ENCODE assay signal across 19 mouse cellular contexts in genomic region chr14:110679741-110680140, GRCm38 (mm10).
DNase-seq lines count a peak whose midpoint lies in the region; ATAC-seq and TF ChIP-seq lines count a peak whose summit lies in the region.
"Had no signal": no experiment of that assay in that cellular context is flagged by ENCODE, and none has a peak within 500 bp of the region (broad histone marks: within the 10 kb centered on the region; RNA-seq: fewer than 3 reads in every experiment).

No protein-coding gene starts in this region.

- no peak overlapping the region for H3K4me2 ChIP-seq in intestine, embryonic 15.5 days (replicated peaks)
- no peak overlapping the region for H3K4me2 ChIP-seq in intestine, postnatal 0 days (replicated peaks; ENCODE audit: low read depth)
- H3K4me2 ChIP-seq in intestine, embryonic 16.5 days (ENCODE audit: low read depth, low read length) = no peak overlapping the region

- no peak overlapping the region for H3K27ac ChIP-seq in intestine, embryonic 15.5 days
- H3K27ac ChIP-seq in intestine, postnatal 0 days (ENCODE audit: low read depth, low read length) = no peak overlapping the region
- no peak overlapping the region for H3K27ac ChIP-seq in intestine, embryonic 16.5 days (ENCODE audit: low read length)

- H3K4me1 ChIP-seq in intestine, embryonic 15.5 days (replicated peaks) = no peaks in the 10 kb centered on the region
- no peaks in the 10 kb centered on the region for H3K4me1 ChIP-seq in intestine, postnatal 0 days (replicated peaks; ENCODE audit: control insufficient read depth, insufficient read depth, low read length)
- H3K4me1 ChIP-seq in intestine, embryonic 16.5 days (ENCODE audit: control insufficient read depth, insufficient read depth, low read length) = no peaks in the 10 kb centered on the region

- no peaks in the 10 kb centered on the region for H3K27me3 ChIP-seq in intestine, embryonic 15.5 days (replicated peaks)
- H3K27me3 ChIP-seq in intestine, postnatal 0 days (replicated peaks; ENCODE audit: control insufficient read depth, insufficient read depth, low read length) = no peaks in the 10 kb centered on the region
- no peaks in the 10 kb centered on the region for H3K27me3 ChIP-seq in intestine, embryonic 16.5 days (replicated peaks; ENCODE audit: control insufficient read depth, insufficient read depth, low read length)
- H3K27me3 ChIP-seq: CH12.LX, Patski had no signal

- peak; percentile 74; the same call in 1 of the 2 replicates for ATAC-seq in intestine, embryonic 15.5 days
- ATAC-seq in intestine, postnatal 0 days = no peak
- peak; percentile 70 for ATAC-seq in intestine, embryonic 16.5 days
- ATAC-seq: activated CD4-positive, CD25-positive, alpha-beta regulatory T cell, adult 4 months; CD4-positive, CD25-positive, alpha-beta regulatory T cell, adult 4 months; Patski had no signal

- H3K36me3 ChIP-seq in intestine, embryonic 15.5 days = no peaks in the 10 kb centered on the region
- no peaks in the 10 kb centered on the region for H3K36me3 ChIP-seq in intestine, postnatal 0 days (ENCODE audit: control insufficient read depth, insufficient read depth)
- H3K36me3 ChIP-seq in intestine, embryonic 16.5 days (ENCODE audit: control insufficient read depth, insufficient read depth, low read length) = no peaks in the 10 kb centered on the region
- H3K36me3 ChIP-seq: G1E had no signal

- no peak overlapping the region for H3K9ac ChIP-seq in intestine, embryonic 15.5 days
- H3K9ac ChIP-seq in intestine, postnatal 0 days (ENCODE audit: low read depth, low read length) = no peak overlapping the region
- H3K9ac ChIP-seq in intestine, embryonic 16.5 days (ENCODE audit: low read depth, low read length) = no peak overlapping the region

- WGBS in intestine, embryonic 15.5 days = 41% methylated on average over 1 of the region's 1 CpGs
- 41% methylated on average over 1 of the region's 1 CpGs for WGBS in intestine, postnatal 0 days
- 40% methylated on average over 1 of the region's 1 CpGs for whole genome bisulfite sequencing in intestine, embryonic 16.5 days

- no peak overlapping the region for H3K4me3 ChIP-seq in intestine, embryonic 15.5 days (replicated peaks)
- H3K4me3 ChIP-seq in intestine, postnatal 0 days (ENCODE audit: low read depth, low read length) = no peak overlapping the region
- no peak overlapping the region for H3K4me3 ChIP-seq in intestine, embryonic 16.5 days (ENCODE audit: low read length)

- no peak for DNase-seq in thymus, postnatal 36 days
- DNase-seq: adrenal gland, adult 2 months; adrenal gland, adult 8-10 months; adrenal gland, postnatal 10 days; adrenal gland, postnatal 14 days; adrenal gland, postnatal 25 days; adrenal gland, postnatal 36 days; B cell, adult 2 months; cerebellum, adult 11 months; cerebellum, adult 11-12 months; cerebellum, adult 18-20 months had no signal

- no peak for TF ChIP-seq CTCF in intestine, postnatal 0 days (IDR thresholded peaks at IDR 0.05; ENCODE audit: low read depth)

- no peaks in the 10 kb centered on the region for H3K9me3 ChIP-seq in intestine, embryonic 15.5 days
- no peaks in the 10 kb centered on the region for H3K9me3 ChIP-seq in intestine, postnatal 0 days (ENCODE audit: control insufficient read depth)
- H3K9me3 ChIP-seq in intestine, embryonic 16.5 days (ENCODE audit: control insufficient read depth, low read length) = no peaks in the 10 kb centered on the region
